Mouse (Mus musculus) lung, postnatal 0 days (tissue): ENCODE results near the gene Kel. TPM values are rescaled to one million over a fixed set of nuclear protein-coding genes. Genes with fewer than 3 reads are reported as not detected.

Source experiments
- ATAC-seq: fragments of 200-750 bp; cut with Nextera tagmentation; 2 replicates; pipeline ENCODE4 v1.8.0; 2017; ENCODE audit warnings: moderate library complexity
- DNase-seq: peaks from one replicate; pipeline ENCODE4 v3.0.0-alpha.2; 2016; ENCODE audit warnings: low spot score
- H3K27ac ChIP-seq: fragments of 300-500 bp; sonication (generic); 2 replicates; pipeline ENCODE4 v1.5.1; 2014; ENCODE audit warnings: antibody characterized with exemption, mild to moderate bottlenecking, low read length, mixed read lengths
- H3K27me3 ChIP-seq: fragments of 300-500 bp; sonication (generic); replicated peaks from 2 replicates; pipeline ENCODE4 v1.6.1; 2014; ENCODE audit warnings: low read length, mixed read lengths; ENCODE audit not compliant: insufficient read depth
- H3K36me3 ChIP-seq: fragments of 300-500 bp; sonication (generic); 2 replicates; pipeline ENCODE4 v1.6.1; 2014; ENCODE audit warnings: low read length, mixed read lengths; ENCODE audit not compliant: insufficient read depth
- H3K4me1 ChIP-seq: fragments of 300-500 bp; sonication (generic); 2 replicates; pipeline ENCODE4 v1.6.1; 2014; ENCODE audit warnings: antibody characterized with exemption, low read depth, low read length, mixed read lengths; ENCODE audit not compliant: insufficient read depth
- H3K4me2 ChIP-seq: fragments of 300-500 bp; sonication (generic); replicated peaks from 2 replicates; pipeline ENCODE4 v1.6.1; 2014; ENCODE audit warnings: low read depth, mild to moderate bottlenecking, low read length, moderate library complexity, mixed read lengths
- H3K4me3 ChIP-seq: fragments of 300-500 bp; sonication (generic); 2 replicates; pipeline ENCODE4 v1.5.1; 2014; ENCODE audit warnings: low read depth, low read length
- H3K9ac ChIP-seq: fragments of 300-500 bp; sonication (generic); replicated peaks from 2 replicates; pipeline ENCODE4 v1.6.1; 2014; ENCODE audit warnings: low read depth, mild to moderate bottlenecking
- H3K9me3 ChIP-seq: fragments of 300-500 bp; sonication (generic); 2 replicates; pipeline ENCODE4 v1.6.1; 2016; ENCODE audit warnings: low read length, mixed read lengths
- CTCF ChIP-seq: IDR thresholded peaks from 2 replicates; pipeline ENCODE4 v1.5.1; 2016; ENCODE audit warnings: antibody characterized with exemption, mild to moderate bottlenecking
- EP300 ChIP-seq: IDR thresholded peaks from 2 replicates; pipeline ENCODE4 v1.6.1; 2016; ENCODE audit warnings: antibody characterized with exemption, mild to moderate bottlenecking, control low read depth
- WGBS: fragments of 180-500 bp; shearing (Covaris S2); extraction: QIAGEN DNeasy Blood & Tissue Kit; methylation state at CpG from one replicate; pipeline ENCODE4 v1.1.7; 2014; 5-methylcytosine and 5-hydroxymethylcytosine counted together
- polyA plus RNA-seq: library from polyadenylated mRNA; unstranded; fragments of >200 nt; fragmentation: Nextera tagmentation; extraction: Ambion mirVana; gene quantifications from 2 replicates; pipeline ENCODE4 v1.2.1, GENCODE M21; 2015

Kel gene
- polyA plus RNA-seq, 1 experiment from 2014 or later, result 1.6 TPM

DNA sequence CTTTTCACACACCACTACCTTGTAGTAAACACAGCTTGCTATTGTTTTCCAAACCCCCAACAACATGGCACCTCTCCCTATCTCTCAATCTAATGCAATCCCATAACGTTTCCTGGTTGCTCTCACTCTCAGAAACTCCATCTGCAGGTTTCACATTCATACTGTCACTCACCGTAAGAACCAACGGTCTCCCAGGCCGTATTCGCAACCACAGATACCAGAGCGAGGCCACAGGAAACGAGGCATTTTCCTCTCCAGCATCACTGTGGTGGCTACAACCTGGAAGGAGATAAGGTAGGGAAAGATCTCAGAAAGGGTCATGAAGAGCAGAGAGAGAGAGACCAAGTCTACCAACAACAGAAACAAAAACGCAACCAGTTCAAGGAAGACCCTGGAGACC is 49.5 kb downstream of the Kel start:
- WGBS, result 70% methylated on average over 8 of the region's 8 CpGs
- Histone ChIP-seq H3K4me2 (no peak overlapping the region), H3K4me3 (no peak overlapping the region), H3K9me3 (no peaks in the 10 kb centered on the region), H3K4me1 (no peaks in the 10 kb centered on the region), H3K9ac (no peak overlapping the region), H3K27ac (no peak overlapping the region), H3K27me3 (no peaks in the 10 kb centered on the region), H3K36me3 (no peaks in the 10 kb centered on the region)
- no peak for TF ChIP-seq CTCF
- ATAC-seq (no peak), DNase-seq (no peak)

DNA sequence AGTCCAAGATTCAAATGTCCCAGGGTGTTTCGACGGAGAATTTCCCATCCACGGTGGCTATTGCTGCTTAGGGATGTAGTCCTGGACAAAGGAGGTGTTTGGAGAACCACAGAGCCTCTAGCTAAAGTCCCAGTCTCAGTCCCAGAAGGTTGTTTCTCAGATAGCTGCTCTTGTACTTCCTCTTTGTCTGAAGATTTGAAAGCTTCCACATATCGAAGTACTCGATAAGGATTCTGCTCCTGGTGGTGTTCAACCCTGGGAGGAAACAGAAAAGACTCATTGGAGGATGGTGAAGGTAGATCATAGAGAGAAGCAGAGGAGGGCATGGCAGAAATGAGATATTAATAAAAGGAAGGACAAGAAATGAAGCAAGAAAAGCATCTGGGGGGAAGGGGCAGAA is 51.0 kb downstream of the Kel start:
- TF ChIP-seq EP300 (no peak), CTCF (no peak)
- no peaks in the 10 kb centered on the region for H3K9me3 ChIP-seq
- no peak overlapping the region for H3K9ac ChIP-seq
- no peaks in the 10 kb centered on the region for H3K4me1 ChIP-seq
- WGBS, result 92% methylated on average over 5 of the region's 5 CpGs
- H3K4me2 ChIP-seq, result no peak overlapping the region
- DNase-seq (no peak), ATAC-seq (no peak)
- no peak overlapping the region for H3K27ac ChIP-seq
- no peak overlapping the region for H3K4me3 ChIP-seq
- H3K27me3 ChIP-seq, result no peaks in the 10 kb centered on the region
- no peaks in the 10 kb centered on the region for H3K36me3 ChIP-seq

DNA sequence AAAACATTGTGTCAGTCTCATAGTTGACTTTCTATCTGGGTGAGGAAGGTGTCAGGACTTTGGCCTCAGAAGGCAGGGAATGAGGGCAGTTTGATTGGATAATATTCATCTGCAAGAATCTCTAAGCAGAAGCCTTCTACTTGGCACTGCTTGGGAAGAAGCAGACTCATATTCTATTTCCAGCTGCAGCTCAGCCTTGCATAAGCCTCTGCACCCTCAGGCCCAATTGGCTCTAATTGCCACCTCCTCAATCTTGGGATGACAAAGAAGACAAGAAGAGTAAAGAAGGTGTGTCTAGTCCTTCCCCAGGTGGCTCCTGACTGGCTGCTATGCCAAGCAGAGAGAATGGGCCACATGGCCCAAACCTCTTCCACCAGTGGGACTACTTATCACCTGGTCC is 57.5 kb downstream of the Kel start:
- no peak for DNase-seq
- Histone ChIP-seq H3K4me3 (no peak overlapping the region), H3K9me3 (no peaks in the 10 kb centered on the region), H3K36me3 (no peaks in the 10 kb centered on the region), H3K4me1 (no peaks in the 10 kb centered on the region), H3K27me3 (no peaks in the 10 kb centered on the region), H3K4me2 (no peak overlapping the region), H3K9ac (no peak overlapping the region), H3K27ac (no peak overlapping the region)
- ATAC-seq, result no peak
- TF ChIP-seq CTCF (no peak), EP300 (no peak)

DNA sequence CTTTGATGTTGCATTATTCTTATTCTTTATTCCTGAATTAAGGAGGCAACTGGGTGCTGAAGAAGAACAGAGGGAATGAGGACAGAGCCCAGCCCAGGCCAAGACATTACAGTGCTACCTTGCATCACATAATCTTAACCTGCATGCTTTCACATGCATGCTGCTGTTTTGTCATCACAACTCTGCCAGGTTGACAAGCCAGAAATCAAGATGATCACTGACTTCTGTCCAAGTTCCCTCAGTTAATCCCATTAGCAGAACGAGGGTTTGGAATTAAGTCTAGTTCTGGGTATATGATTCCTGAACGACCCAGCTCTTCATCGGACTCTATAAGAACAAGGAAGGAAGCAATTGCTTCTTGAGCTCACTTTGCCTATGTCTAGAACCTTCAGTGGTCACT is 57.9 kb downstream of the Kel start:
- ATAC-seq (no peak), DNase-seq (no peak)
- no peak overlapping the region for H3K4me3 ChIP-seq
- H3K27me3 ChIP-seq, result no peaks in the 10 kb centered on the region
- 83% methylated on average over 3 of the region's 3 CpGs for whole genome bisulfite sequencing
- no peak overlapping the region for H3K9ac ChIP-seq
- H3K4me2 ChIP-seq, result no peak overlapping the region
- H3K36me3 ChIP-seq, result no peaks in the 10 kb centered on the region
- H3K27ac ChIP-seq, result no peak overlapping the region
- TF ChIP-seq CTCF (no peak), EP300 (no peak)
- H3K9me3 ChIP-seq, result no peaks in the 10 kb centered on the region
- H3K4me1 ChIP-seq, result no peaks in the 10 kb centered on the region

DNA sequence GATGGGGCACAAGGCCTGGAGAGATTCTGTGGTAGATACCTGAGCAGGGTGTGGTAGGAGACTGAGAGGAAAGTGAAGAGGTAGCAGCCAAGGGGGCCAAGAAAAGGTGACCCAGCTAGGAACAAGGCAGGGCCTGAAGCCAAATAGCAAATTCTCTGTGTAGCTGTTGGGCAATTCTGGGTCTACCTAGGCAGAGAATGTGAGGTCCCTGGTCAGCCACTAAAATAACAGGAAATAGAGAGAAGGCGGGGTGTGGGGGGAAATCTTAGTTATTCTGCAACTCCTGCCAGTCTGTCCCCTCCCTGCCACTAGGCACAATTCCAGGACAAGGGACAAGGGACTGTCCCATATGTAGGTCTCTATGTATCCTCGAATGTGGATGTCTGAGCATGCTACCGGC is 60.9 kb downstream of the Kel start:
- Histone ChIP-seq H3K9me3 (no peaks in the 10 kb centered on the region), H3K4me1 (no peaks in the 10 kb centered on the region), H3K4me2 (no peak overlapping the region), H3K27me3 (no peaks in the 10 kb centered on the region), H3K27ac (peak overlapping the region; percentile 73), H3K36me3 (no peaks in the 10 kb centered on the region), H3K4me3 (no peak overlapping the region), H3K9ac (no peak overlapping the region)
- WGBS, result 49% methylated on average over 3 of the region's 3 CpGs
- DNase-seq, result peak; percentile 86
- ATAC-seq, result peak; percentile 92
- TF ChIP-seq CTCF (no peak), EP300 (peak; percentile 46)

DNA sequence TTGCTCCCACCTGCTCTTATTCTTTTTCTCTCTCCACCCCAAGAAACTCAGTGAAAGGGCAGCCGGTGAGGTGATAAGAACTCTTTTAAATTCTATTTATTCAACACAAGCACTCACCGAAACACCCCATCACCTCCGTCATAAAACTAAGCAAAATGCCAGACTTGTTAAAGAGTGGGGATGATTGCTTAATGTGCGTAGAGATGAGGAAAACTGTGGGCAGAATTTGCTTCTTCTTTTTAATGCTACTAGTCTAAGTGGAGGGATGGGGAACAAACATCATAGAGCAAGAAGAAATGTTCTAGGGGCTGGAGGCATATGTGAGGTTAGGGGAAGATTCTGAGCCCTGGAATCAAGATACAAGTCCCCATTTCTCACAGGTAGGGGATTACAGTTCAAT is 61.4 kb downstream of the Kel start:
- Histone ChIP-seq H3K36me3 (no peaks in the 10 kb centered on the region), H3K4me1 (no peaks in the 10 kb centered on the region), H3K9me3 (no peaks in the 10 kb centered on the region), H3K27me3 (no peaks in the 10 kb centered on the region), H3K4me2 (no peak overlapping the region), H3K27ac (peak overlapping the region; percentile 73), H3K4me3 (no peak overlapping the region), H3K9ac (no peak overlapping the region)
- no peak for TF ChIP-seq EP300
- ATAC-seq (peak; percentile 39), DNase-seq (peak; percentile 25)
- WGBS, result 37% methylated on average over 4 of the region's 4 CpGs

DNA sequence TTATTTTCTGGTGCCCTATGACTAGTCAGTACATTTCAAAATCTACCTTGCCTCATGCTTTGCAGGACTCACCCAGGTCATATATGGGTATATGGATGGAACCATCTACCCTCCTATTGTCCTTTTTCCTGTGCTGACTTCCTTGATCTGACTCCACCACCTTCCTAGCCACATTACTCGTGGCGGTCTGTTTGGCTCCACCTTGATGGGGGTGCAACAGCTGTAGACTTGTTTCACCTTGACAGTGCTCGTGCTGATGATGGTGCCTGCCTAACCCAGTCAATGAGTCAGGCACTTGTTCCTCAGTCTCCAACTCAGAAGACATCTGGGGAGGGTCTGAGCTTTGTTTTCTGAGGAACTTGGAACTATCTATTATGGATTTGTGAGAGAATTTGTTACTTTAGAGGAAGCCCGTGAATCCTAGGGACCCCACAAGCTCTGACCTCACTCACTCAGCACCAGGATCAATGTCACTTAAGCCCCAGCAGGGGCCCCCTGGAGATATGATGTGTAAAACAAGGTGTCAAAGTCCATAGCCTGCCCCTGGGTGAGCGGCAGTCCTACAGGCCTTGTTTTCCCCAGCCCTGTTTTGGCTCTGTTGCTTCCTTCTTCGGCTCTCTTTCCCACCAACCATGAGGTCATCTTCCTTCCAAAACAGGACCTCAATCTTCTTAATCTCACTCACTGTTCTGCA is 62.8 kb downstream of the Kel start:
- no peak overlapping the region for H3K4me2 ChIP-seq
- no peaks in the 10 kb centered on the region for H3K9me3 ChIP-seq
- no peaks in the 10 kb centered on the region for H3K4me1 ChIP-seq
- H3K27me3 ChIP-seq, result no peaks in the 10 kb centered on the region
- H3K36me3 ChIP-seq, result no peaks in the 10 kb centered on the region
- ATAC-seq, result no peak
- no peak overlapping the region for H3K4me3 ChIP-seq
- no peak for DNase-seq
- WGBS, result 67% methylated on average over 6 of the region's 6 CpGs
- TF ChIP-seq CTCF (no peak), EP300 (no peak)
- H3K27ac ChIP-seq, result no peak overlapping the region
- H3K9ac ChIP-seq, result no peak overlapping the region
